Mouse (Mus musculus): ENCODE data around the gene Itpr1.

The Itpr1 gene

DNA sequence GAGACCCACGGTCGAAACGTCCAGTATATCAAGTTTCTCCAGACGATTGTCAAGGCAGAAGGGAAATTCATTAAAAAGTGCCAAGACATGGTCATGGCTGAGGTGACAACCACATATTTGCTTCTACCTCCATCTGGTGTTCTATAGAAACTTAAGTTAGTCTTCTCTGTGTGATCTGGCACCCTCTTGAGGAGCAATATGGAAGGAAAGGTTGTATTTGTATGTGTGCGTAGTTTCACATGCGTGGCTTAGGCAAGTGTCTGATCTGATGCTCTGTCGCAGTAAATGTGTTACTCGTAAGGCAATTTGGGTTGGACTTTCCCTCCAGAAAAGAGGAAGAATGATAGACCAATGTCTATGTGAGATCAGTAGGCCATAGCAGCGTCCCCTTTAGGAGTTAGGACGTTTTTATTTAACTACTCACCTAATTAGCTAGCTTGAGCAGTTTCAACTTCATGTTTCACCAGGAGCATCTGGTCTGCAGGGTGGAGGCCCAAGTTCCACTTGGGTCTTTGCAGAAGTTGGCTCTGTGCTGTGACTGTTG lies 188.6 kb downstream of the Itpr1 start:
- no peak for DNase-seq

DNA sequence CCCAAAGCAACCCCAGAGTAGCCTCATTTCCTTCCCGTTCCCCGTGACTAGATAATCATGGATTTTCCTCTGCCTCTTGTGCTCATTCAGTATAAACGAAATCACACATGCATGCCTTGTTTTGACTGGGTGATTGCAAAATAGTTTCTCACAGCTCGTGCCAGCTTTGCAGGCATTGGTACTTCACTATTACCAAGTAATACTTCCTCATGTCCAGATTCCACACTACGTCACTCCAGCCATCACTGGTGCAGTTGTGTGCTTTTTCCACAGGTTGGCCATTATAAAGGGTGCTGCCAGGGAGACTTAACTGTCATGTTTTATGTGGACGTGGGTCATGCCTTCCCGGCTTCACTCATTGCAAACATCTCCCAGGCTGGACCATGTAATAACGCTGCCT lies 191.8 kb downstream of the Itpr1 start:
- DNase-seq = no peak

DNA sequence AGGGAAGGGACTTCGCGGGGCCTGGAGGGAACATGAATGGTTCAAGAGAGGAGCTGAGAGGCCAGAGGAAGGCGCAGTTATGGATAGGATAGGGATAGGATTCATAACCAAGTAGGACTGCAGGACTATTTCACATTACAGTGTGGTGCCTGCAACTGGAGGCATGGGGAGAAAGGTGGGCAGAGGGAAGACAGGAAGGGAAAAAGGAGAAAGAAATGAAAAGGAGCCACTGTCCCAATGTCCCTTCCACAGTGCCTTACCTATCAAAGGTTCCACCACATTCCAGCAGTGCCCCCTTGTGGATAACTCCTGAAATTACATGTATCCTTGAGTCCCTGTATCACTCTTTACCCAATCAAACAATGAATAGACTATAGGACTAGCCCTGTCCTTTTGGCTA lies 195.2 kb downstream of the Itpr1 start:
- DNase-seq = peak; percentile 41

DNA sequence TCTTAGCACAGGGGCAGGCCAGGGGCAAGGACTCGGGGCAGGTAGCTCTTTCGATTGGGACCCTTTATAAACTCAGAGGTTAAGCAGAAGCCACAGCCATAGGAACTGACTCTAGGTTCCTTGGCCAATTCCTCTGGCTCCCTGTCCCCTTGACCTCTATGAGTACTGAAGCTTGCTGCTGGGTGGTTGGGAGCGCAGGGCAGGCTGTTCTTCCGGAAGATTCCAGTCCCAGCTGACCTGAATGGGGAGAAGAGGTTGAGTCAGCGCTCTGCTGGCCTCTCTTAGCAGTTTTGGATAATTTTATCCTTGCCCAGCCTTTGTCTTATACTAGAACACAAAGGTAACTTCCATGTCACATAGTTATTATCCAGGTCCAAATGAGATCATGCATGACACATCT lies 195.8 kb downstream of the Itpr1 start:
- DNase-seq = no peak

DNA sequence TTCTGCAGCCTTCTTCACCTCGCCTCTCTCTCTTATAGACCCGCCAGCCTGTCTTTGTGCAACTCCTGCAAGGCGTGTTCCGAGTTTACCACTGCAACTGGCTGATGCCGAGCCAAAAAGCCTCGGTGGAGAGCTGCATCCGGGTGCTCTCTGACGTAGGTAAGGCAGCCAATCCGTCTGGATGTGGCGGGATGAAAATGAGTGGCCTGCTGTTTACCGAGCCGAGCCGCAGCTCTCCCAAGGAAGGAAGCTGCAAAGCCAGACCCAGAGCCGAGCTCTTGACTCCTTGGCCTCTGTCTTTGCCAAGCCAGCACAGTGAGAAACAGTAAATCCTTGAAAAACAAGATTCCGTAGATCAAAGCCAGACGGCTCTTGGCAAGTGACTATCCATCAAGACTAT lies 197.9 kb downstream of the Itpr1 start:
- DNase-seq = peak; percentile 25

DNA sequence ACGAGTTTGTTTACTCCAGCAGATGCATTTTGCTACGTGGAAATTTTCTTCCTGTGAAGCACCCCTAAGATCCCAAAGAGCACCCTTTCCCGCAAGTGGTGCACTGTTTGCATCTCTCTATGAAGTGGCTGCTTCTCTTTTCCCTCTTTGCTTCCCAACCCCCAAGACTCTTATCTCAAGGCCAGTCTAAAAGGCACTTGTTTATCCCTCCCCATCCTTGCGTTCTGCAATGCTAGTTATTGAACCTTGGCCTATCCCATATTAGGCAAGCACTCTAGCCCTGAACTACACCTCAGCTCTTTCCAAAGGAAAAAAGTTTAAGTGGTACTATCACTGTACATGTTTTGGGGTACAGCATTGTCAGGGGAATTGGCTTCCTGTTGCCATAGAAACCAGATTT lies 198.3 kb downstream of the Itpr1 start:
- no peak for DNase-seq

- no peak for DNase-seq
Measured at GRCm38 (mm10) chr6:108413006-108413405, 200.1 kb downstream of the Itpr1 start.

DNA sequence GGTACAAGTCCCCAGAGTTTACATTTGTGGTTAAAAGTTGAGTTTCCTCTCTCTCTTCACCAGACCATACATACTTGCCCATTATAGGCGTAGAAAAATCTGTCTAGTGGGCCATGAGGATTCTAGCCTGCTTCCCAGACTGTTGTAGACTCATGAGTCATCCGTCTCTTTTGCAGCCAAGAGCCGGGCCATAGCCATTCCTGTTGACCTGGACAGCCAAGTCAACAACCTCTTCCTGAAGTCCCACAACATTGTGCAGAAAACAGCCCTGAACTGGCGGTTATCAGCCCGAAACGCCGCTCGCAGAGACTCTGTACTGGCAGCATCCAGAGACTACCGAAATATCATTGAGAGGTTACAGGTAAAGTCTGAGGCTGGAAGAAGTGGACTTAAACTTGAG lies 200.7 kb downstream of the Itpr1 start:
- no peak for DNase-seq

- no peak for DNase-seq
Measured at GRCm38 (mm10) chr6:108415847-108416246, 203.0 kb downstream of the Itpr1 start.

GRCm38 (mm10) chr6:108417508-108417907 lies 204.6 kb downstream of the Itpr1 start:
- peak; percentile 62 for DNase-seq

DNA sequence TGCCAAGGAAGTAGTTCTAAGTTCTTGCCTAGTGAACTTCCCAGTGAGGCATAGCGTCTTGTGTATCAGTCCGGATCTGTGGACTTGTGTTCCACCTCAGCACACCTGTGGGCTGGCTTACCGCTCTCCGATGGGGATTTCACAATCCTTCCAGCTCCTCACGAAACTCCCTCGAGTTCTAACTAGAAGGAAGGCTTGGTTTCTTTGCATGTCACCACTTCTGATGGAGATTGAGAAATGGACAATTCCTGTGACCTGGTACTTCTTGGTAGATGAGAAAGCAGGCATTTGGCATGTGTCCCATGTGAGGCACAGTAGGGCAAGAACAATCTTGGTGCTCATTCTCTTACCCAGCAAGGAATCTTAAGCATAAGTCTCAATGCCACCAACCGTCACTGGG lies 205.3 kb downstream of the Itpr1 start:
- no peak for DNase-seq

- DNase-seq = no peak
Measured at GRCm38 (mm10) chr6:108424749-108425584, 212.1 kb downstream of the Itpr1 start.

DNA sequence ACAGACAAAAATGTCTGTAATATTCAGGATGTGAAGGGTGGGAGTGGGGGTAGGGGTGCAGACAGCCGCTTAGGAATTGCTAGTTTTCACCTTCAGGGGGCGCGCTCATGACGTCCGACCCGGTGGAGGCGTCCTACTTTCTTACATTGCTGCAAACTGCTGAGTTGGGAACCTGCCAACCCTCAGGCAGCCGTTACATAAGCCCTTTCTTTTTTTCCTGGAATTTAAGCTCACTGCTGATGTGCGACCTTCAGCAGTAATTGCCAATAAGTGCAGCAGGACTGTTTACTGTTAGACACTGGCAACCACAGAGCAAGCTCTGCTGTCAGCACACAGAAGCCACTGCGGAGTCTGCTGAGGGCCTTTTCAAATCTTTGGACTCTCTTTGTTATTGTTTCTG lies 213.9 kb downstream of the Itpr1 start:
- peak; percentile 93 for DNase-seq

GRCm38 (mm10) chr6:108428383-108428782 lies 215.5 kb downstream of the Itpr1 start:
- DNase-seq = no peak

DNA sequence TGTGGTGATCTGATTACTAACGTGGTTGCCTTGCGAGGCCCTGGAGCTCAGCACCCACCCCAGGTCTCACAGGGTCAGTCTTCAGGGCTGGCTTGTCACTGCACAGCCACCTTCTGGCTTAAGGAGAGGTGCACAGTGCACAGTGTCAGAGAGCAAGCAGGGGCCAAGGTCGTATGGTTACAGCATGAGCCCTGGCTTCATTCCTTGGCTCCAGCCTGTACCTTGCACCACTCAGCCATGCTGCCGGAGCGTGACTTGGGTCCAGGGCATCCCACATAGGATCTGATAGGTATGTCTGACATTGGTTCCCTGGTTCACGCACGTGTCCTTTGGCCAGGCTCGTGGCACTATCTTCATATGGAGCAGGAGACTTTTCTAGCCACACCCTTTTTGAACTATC lies 217.1 kb downstream of the Itpr1 start:
- no peak for DNase-seq

DNA sequence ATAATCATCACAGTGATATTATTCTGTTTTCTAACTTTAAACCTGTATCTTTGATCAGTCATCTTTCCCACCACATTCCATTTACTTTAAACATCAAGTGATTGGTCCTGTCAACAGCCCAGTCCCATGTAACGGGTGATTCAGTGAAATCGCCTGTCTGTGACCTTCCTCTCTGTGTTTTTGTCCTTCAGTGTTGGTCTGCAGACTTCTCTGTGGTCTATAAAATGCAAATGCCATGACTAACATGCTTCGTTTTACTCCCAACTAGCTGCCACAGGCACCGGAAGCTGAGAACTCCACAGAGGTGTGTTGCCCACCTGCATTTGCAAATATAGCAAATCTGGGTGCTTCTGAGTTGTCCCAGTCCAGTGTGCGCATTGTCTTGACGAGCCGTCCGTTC lies 218.3 kb downstream of the Itpr1 start:
- DNase-seq = no peak

- no peak for DNase-seq
Measured at GRCm38 (mm10) chr6:108432836-108433235, 219.9 kb downstream of the Itpr1 start.

GRCm38 (mm10) chr6:108434816-108435215 lies 221.9 kb downstream of the Itpr1 start:
- peak; percentile 34 for DNase-seq

GRCm38 (mm10) chr6:108435467-108435866 lies 222.6 kb downstream of the Itpr1 start:
- peak; percentile 58 for DNase-seq

GRCm38 (mm10) chr6:108436608-108437007 lies 223.7 kb downstream of the Itpr1 start:
- peak; percentile 68 for DNase-seq

GRCm38 (mm10) chr6:108441290-108441689 lies 228.4 kb downstream of the Itpr1 start:
- DNase-seq = no peak

GRCm38 (mm10) chr6:108442291-108442690 lies 229.4 kb downstream of the Itpr1 start:
- DNase-seq = no peak

GRCm38 (mm10) chr6:108444435-108444834 lies 231.5 kb downstream of the Itpr1 start:
- peak; percentile 87 for DNase-seq

- no peak for DNase-seq
Measured at GRCm38 (mm10) chr6:108445006-108445405, 232.1 kb downstream of the Itpr1 start.

GRCm38 (mm10) chr6:108446766-108447165 lies 233.9 kb downstream of the Itpr1 start:
- DNase-seq = no peak

Measured in right cerebral cortex, adult 18-20 months (tissue).